Mouse (Mus musculus) liver, adult (tissue): Measurements from ENCODE around the gene Bank1.

Source experiments
- GATA4 ChIP-seq: IDR thresholded peaks from 2 replicates; pipeline ENCODE4 v1.6.1; 2014; ENCODE audit warnings: mild to moderate bottlenecking, low read length; ENCODE audit not compliant: insufficient replicate concordance

Bank1 gene

GRCm38 (mm10) chr3:136086431-136086830 is 239.4 kb downstream of the Bank1 start:
- no peak for TF ChIP-seq GATA4

- TF ChIP-seq GATA4 = no peak
These were observed 240.8 kb downstream of the Bank1 start for GRCm38 (mm10) chr3:136085077-136085476.

- no peak for TF ChIP-seq GATA4
These were observed 241.8 kb downstream of the Bank1 start for GRCm38 (mm10) chr3:136084066-136084465.

GRCm38 (mm10) chr3:136081264-136081663 is 244.6 kb downstream of the Bank1 start:
- TF ChIP-seq GATA4 = no peak

- TF ChIP-seq GATA4 = no peak
These were observed 247.3 kb downstream of the Bank1 start for GRCm38 (mm10) chr3:136078535-136078934.

GRCm38 (mm10) chr3:136070394-136070793 is 255.5 kb downstream of the Bank1 start:
- no peak for TF ChIP-seq GATA4

- TF ChIP-seq GATA4 = no peak
These were observed 264.0 kb downstream of the Bank1 start for GRCm38 (mm10) chr3:136061907-136062306.

- TF ChIP-seq GATA4 = no peak
These were observed 275.2 kb downstream of the Bank1 start for GRCm38 (mm10) chr3:136050635-136051034.

- TF ChIP-seq GATA4 = no peak
These were observed 275.7 kb downstream of the Bank1 start for GRCm38 (mm10) chr3:136050215-136050614.

- no peak for TF ChIP-seq GATA4
These were observed 277.8 kb downstream of the Bank1 start for GRCm38 (mm10) chr3:136048026-136048425.

GRCm38 (mm10) chr3:136045381-136045780 is 280.5 kb downstream of the Bank1 start:
- no peak for TF ChIP-seq GATA4

GRCm38 (mm10) chr3:136040041-136040440 is 285.8 kb downstream of the Bank1 start:
- TF ChIP-seq GATA4 = no peak

- TF ChIP-seq GATA4 = no peak
These were observed 286.4 kb downstream of the Bank1 start for GRCm38 (mm10) chr3:136039446-136039845.

GRCm38 (mm10) chr3:136037254-136037653 is 288.6 kb downstream of the Bank1 start:
- TF ChIP-seq GATA4 = no peak

GRCm38 (mm10) chr3:136035784-136036183 is 290.1 kb downstream of the Bank1 start:
- no peak for TF ChIP-seq GATA4

GRCm38 (mm10) chr3:136024876-136025275 is 301.0 kb downstream of the Bank1 start:
- TF ChIP-seq GATA4 = no peak

- no peak for TF ChIP-seq GATA4
These were observed 308.3 kb downstream of the Bank1 start for GRCm38 (mm10) chr3:136017517-136017916.

GRCm38 (mm10) chr3:136010616-136011015 is 315.2 kb downstream of the Bank1 start:
- no peak for TF ChIP-seq GATA4
